Mouse (Mus musculus) heart, adult 8-10 months (tissue): ENCODE measurements around the gene Krt83. TPM values are rescaled to one million over a fixed set of nuclear protein-coding genes. Genes with fewer than 3 reads are reported as not detected.
A peak's percentile ranks its signal among the peaks of the same experiment; 100 is the strongest.
"Not testable (repeated sequence)": the region's sequence is repeated elsewhere in the genome, so short reads cannot be mapped to it uniquely, and the experiment has no call there.

Experiments used
- DNase-seq: peaks from one replicate; pipeline ENCODE4 v3.0.0; 2022; ENCODE audit warnings: low spot score
- total RNA-seq, 4 experiments: library from RNA; stranded (reverse); gene quantifications; 2 replicates each; pipeline ENCODE4 v1.2.4; 2022

Gene Krt83
- total RNA-seq, result not detected

- no peak for DNase-seq
Observed at GRCm38 (mm10) chr15:101491431-101491830, at the start of gene Krt83. TSS of gene Krt83 (minus strand) at chr15:101491512.

DNA sequence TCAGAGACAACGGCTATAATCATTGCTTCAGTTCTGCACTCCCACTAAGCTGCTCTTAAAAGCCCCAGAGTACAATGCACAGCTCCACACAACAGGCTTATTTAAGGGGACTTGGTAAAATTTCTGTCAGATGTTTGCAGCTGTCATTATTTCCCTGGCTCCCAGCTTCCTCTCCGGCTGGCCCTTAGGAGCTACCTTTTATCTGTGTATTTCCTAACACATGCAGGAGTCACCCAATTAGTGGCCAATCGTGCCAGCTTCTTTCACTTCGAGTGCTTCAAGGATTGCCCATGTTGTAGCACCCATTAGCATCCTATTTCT lies 47.2 kb upstream of the Krt83 start:
- peak; percentile 6 for DNase-seq

GRCm38 (mm10) chr15:101537864-101538579 lies 46.7 kb upstream of the Krt83 start:
- DNase-seq, result no peak

- DNase-seq, result no peak
Observed at GRCm38 (mm10) chr15:101536054-101536850, 44.9 kb upstream of the Krt83 start.

DNA sequence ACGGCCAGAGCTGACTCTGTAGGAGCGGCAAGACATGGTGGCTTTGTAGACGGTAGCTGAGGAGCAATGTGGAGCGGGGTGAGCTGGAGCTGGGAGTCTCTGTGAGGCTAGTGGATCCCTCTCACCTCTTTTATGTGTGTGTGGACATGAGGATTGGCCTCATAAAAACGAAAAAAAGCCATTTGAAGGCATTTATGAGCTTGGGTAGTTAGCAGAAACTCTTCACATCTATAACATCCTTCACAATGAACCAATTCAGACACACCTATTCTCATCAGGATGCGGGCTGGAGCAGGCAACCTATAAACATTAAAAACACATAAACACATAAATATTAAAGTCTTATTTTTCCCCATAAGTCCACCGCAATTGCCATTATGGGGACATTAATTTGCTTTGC lies 41.4 kb upstream of the Krt83 start, which contains the start of gene Krt84:
Gene Krt84 (minus strand): TSS at position 101 of the 400 bp plus-strand sequence.
- no peak for DNase-seq

DNA sequence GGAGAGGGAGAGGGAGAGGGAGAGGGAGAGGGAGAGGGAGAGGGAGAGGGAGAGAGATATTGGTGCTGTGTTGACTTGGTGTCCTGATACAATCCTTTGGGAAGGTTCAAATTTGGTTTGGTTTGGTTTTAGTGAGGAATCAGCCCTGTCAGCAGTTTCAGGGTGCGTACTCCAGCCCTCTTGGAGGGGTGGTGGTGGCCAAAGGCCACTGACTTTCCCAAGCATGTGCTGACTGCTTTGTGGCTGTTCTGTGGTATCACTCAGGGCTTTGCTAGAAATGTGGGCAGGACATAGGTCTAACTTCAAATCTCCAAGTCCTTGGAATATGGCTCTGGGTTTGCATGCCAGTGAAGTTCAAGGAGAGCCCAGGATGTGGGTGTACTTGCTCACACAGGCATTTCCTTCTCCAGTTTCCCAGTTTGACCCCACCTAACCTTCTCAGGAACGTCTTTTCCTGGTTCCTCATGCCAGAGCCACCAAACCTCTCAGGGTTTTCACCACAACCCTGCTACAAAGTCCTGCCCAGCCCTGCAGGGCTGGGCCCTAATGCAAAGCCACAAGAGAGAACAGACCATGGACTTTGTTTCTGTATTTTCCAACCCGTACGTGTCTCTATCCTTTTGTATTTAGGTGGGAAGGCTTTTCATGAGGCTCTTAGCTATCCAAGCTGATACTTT lies 31.4 kb upstream of the Krt83 start:
- DNase-seq, result no peak

GRCm38 (mm10) chr15:101519792-101520191 lies 28.5 kb upstream of the Krt83 start:
- peak; percentile 54 for DNase-seq

- DNase-seq, result not testable (repeated sequence)
Observed at GRCm38 (mm10) chr15:101517161-101517560, 25.8 kb upstream of the Krt83 start, which contains the start of gene Gm49425. TSS of gene Gm49425 (minus strand) at chr15:101517261.

- no peak for DNase-seq
Observed at GRCm38 (mm10) chr15:101508247-101508646, 16.9 kb upstream of the Krt83 start.

GRCm38 (mm10) chr15:101506896-101507758 lies 15.8 kb upstream of the Krt83 start:
- no peak for DNase-seq

- DNase-seq, result peak; percentile 35
Observed at GRCm38 (mm10) chr15:101497181-101497580, 5.9 kb upstream of the Krt83 start.

DNA sequence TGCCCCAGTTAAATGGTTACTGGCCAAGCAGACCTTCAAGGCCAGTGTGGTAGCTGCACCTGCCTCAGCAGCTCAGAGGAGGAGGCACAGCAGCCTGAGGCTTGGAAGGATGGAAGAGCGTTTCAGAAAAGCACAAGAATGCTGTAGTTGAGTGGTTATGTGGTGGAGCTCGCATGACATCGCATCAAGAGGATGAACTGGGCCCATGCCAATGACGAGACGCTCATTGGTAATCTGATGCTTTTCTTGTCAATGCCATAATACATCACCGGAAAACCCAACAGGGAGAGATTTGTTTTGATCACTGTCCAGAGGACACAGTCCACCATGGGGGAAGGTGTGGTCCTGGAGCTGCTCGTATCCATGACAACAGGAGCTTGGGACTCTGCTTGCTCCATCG lies 4.0 kb upstream of the Krt83 start:
- no peak for DNase-seq

DNA sequence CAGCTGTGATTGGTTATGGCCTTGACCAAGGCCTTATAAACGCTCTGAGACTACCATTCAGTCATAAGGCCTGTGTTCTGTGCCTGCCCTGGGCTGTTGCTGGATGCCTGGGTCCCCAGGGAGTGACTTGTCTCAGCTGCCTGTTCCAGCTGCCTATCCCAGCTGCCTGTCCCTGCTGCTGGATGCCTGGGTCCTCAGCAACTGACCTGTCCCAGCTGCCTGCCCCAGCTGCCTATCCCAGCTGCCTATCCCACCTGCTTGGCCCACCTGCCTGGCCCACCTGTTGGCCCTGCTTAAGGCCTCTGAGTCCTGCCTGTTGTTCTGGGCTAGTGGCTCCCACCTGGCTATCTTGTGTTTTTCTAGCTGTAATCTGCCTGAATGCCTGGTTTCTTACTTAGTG lies 2.9 kb upstream of the Krt83 start:
- no peak for DNase-seq

GRCm38 (mm10) chr15:101493713-101494112 lies 2.4 kb upstream of the Krt83 start:
- no peak for DNase-seq

DNA sequence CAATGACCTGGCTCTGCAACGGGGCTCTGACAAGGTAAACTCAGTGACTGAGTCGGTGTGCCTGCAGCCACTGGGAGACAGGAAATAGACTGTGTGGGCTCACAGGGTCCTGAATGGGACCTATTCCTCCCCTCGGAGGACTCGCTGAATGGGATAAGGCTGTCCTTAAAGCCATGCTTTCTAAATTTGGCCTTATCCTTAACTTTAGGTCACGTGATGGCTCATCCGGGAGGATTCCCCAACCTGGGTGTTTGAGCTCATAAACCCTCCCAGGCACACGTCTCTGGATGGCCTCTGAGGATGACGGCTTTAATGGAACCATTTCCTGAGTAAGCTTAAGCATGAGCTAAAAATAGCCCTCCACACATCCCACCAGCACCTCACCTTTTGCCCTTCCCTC lies 1.4 kb upstream of the Krt83 start:
- DNase-seq, result no peak

GRCm38 (mm10) chr15:101485911-101486635 lies 5.2 kb downstream of the Krt83 start:
- DNase-seq, result no peak

- DNase-seq, result no peak
Observed at GRCm38 (mm10) chr15:101484939-101485338, 6.4 kb downstream of the Krt83 start.

DNA sequence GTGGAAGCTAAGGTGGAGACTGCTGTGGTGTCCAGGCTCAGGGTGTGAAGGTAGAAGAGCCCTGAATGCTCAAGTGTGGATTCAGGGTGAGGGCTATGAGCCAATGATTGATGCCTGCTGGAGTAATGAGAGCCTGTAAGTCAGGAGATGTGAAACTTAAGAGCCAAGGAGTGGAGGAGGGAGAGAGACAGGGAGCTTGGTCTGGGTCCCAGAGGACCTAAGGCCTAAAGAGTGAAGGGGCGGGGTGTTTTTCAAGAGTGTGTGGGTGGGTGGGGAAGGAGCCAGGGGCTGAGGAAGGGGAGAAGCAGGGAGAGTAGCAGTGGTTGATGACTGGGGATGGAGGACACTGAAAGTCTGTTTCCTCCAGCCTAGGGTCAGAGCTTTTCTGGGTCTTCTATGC lies 7.7 kb downstream of the Krt83 start:
- DNase-seq, result no peak

DNA sequence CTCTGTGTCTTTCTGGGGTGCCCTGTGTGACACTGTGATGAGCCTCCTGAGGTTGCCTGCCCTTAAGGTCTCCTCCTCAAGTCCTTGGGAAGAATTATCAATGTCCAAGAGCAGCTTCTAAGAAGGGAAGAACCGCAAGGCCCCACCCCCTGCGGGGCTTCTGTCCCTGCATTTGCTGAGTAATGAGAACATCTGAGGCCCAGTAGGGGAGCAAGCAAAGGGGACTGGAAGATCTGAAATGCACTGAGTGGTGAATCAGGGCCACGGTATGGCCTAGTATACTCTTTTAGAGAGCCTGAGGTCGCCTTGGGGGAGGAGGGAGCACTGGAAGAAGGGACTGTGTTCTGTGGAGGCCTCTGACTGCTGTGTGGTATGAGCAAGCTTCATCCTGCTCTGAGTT lies 9.3 kb downstream of the Krt83 start:
- no peak for DNase-seq

DNA sequence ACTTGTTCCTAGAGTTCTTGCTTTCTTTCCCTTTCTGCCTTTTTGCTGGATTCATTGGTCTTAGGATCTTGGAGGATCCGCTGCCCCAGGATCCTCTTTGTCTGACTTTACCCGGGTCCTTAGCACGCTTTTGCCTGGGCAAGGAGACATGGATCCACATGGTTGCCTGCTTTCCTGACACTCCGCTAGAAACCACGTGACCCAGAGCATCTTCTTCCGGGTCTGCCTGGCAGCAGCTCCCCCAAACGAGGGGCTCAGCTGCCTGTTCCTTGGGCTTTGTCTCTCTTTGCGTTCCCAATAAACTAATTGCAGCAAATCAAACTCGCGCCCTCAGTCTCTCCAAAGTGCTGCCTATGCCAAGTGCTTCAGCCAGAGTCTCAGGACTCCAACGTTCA lies 11.6 kb downstream of the Krt83 start:
- no peak for DNase-seq
